Mouse (Mus musculus): ENCODE results near the gene Tmem216. TPM values are rescaled to one million over a fixed set of nuclear protein-coding genes. Genes with fewer than 3 reads are reported as not detected.

The Tmem216 gene
- 23.3 and 25.9 TPM in 2 replicates for polyA plus RNA-seq (2015; fragmentation: Nextera tagmentation; extraction: Ambion mirVana)

GRCm38 (mm10) chr19:10555624-10556510, at the start of gene Tmem216:
Tmem216 (minus strand) TSS chr19:10556238.

DNA sequence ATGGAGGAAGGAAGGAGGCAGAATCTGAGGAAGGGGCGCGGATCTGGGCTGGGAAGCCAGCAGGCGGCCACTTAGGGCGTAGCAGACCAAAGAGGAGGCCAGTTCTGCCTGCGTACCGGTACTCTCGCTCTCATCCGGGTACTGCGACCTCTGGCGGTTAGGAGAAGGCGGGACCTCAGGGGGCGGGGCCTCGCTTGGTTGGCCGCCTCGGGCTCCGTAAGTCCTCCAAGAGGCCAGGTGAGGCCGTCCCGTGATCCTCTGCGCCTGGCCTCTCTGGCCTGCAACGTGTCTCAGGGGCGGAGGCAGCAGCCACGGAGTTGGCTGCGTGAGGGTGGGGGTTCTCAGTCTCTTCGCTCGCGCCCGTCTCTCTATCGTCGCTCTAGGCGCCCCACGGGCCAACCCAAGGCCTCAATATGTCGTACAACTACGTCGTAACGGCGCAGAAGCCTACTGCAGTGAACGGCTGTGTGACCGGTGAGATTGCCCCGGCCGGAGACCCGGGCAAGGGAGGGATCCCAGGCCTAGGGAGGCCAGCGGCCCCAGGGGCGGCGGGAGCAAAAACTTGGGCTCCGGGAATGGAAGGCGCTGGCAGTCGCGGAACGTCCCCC, 49.4 kb upstream of the Tmem216 start, which contains the start of the genes Ddb1 and Tkfc:
Gene Ddb1, plus strand, starts transcription at position 35 of the 608 bp plus-strand sequence.
Gene Tkfc, minus strand, starts transcription at position 362 of the 608 bp plus-strand sequence.

DNA sequence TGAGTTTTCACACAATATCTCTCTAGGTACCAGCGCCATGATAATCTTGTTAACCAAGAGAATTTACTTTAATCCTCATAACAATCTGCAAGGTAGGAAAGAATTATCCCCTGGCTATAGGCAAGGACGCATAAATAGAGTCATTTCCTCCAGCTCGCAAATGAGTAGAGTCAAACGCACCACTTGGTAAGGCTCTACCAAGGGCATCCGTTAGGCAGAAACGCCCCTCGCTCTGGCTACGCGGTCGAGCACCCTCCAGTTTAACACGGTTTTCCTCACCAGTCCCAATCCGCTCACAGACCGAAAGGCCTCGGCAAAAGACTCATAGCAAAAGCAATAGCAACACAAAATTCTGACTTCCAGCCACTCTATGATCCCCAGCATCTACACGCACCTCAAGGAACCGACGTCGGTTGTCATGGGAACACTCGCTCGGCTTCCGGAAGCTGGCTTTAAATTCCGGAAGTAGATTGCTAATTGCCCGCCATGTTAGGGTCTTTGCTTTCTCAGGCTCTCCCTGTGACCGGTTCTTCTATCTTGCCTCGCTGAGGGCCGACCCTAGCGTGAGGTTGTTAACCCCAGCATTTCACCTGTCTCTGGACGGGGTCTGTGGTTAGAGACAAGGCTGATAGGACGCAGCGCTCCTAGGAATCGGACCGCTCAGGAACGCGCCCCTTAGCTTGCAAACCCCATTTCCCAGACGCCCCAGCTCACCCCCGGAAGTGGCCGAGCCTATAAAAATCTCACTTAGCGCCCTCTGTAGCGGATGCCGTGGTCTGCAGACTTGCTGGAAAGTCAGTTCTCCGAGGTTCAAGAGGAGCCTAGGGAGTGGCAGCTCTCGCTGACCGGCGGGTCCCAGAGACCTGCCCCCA, 20.9 kb upstream of the Tmem216 start, which contains the start of the genes Cyb561a3 and Tmem138:
Gene Cyb561a3, plus strand, starts transcription at position 483 of the 872 bp plus-strand sequence.
Gene Tmem138, minus strand, starts transcription at position 673 of the 872 bp plus-strand sequence.

GRCm38 (mm10) chr19:10525910-10526309, 30.1 kb downstream of the Tmem216 start, which contains the start of gene Sdhaf2:
Sdhaf2 (minus strand) TSS chr19:10526142.

DNA sequence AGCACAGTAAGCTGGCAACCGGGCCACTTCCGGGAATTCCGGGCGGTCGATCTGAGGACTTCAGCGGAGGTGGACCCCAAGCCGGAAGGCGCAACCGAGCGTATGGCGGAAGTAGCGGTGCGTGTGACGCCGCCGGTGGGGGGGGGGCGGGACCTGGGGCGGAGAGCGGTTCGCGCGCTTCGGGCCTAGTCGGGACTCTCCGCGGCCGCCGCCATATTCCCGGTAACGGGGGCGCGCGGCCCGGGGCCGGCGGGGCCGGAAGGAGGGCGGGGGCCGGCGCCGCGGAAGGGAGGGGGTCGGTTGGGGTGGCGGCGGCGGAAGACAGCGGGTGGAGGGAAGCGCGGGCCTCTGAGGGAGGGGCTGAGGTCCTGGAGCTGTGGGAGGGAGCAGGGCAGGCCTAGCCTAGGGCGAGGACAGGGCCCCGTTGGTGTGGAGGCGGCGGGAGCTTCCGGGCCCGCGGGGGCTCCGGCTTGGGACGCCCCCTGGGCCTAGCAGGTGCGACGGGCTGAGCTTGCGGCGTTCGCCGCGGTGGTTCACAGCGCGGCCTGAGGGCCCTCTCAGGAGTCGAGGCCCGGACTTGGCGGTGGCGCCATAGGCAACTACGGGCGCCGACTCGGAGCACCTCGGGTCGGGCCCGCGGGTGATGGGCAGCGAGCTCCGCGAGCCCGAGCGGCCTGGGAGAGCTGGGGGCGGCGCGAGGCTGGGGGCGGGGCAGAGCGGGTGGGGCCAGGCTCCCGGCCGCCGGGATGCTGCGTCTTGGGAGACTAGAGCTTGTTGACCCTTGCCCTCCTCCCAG, 30.7 kb downstream of the Tmem216 start, which contains the start of gene Cpsf7:
Gene Cpsf7, plus strand, starts transcription at position 161 of the 796 bp plus-strand sequence.

Other genes with a start within 250 kb of the Tmem216 start
- 0.16 and 0.28 TPM in 2 replicates for gene Syt7, start 167.1 kb downstream of the Tmem216 start, polyA plus RNA-seq (2015; fragmentation: Nextera tagmentation; extraction: Ambion mirVana)
- gene Lrrc10b, start 98.8 kb downstream of the Tmem216 start, polyA plus RNA-seq (2015; fragmentation: Nextera tagmentation; extraction: Ambion mirVana) = 0.13 and 0.22 TPM in 2 replicates
- gene Ppp1r32, start 73.3 kb downstream of the Tmem216 start, polyA plus RNA-seq (2015; fragmentation: Nextera tagmentation; extraction: Ambion mirVana) = 0.16 and 0.19 TPM in 2 replicates
- gene Cpsf7, start 31.0 kb downstream of the Tmem216 start, polyA plus RNA-seq (2015; fragmentation: Nextera tagmentation; extraction: Ambion mirVana) = 17.7 and 22.0 TPM in 2 replicates
- gene Sdhaf2, start 30.1 kb downstream of the Tmem216 start, polyA plus RNA-seq (2015; fragmentation: Nextera tagmentation; extraction: Ambion mirVana) = 36.7 and 44.0 TPM in 2 replicates
- 17.8 and 25.7 TPM in 2 replicates for gene Cyb561a3, start 20.9 kb upstream of the Tmem216 start, polyA plus RNA-seq (2015; fragmentation: Nextera tagmentation; extraction: Ambion mirVana)
- 20.1 and 22.3 TPM in 2 replicates for gene Tmem138, start 21.1 kb upstream of the Tmem216 start, polyA plus RNA-seq (2015; fragmentation: Nextera tagmentation; extraction: Ambion mirVana)
- gene Ddb1, start 49.1 kb upstream of the Tmem216 start, polyA plus RNA-seq (2015; fragmentation: Nextera tagmentation; extraction: Ambion mirVana) = 127 and 136 TPM in 2 replicates
- 4.8 and 5.8 TPM in 2 replicates for gene Tkfc, start 49.4 kb upstream of the Tmem216 start, polyA plus RNA-seq (2015; fragmentation: Nextera tagmentation; extraction: Ambion mirVana)
- gene Vwce, start 78.0 kb upstream of the Tmem216 start, polyA plus RNA-seq (2015; fragmentation: Nextera tagmentation; extraction: Ambion mirVana) = 0.35 and 1.0 TPM in 2 replicates
- gene Pga5, start 121.8 kb upstream of the Tmem216 start, polyA plus RNA-seq (2015; fragmentation: Nextera tagmentation; extraction: Ambion mirVana) = 0.45 and 1.4 TPM in 2 replicates
- 14.7 and 15.2 TPM in 2 replicates for gene Vps37c, start 132.5 kb upstream of the Tmem216 start, polyA plus RNA-seq (2015; fragmentation: Nextera tagmentation; extraction: Ambion mirVana)
- gene Cd5, start 182.8 kb upstream of the Tmem216 start, polyA plus RNA-seq (2015; fragmentation: Nextera tagmentation; extraction: Ambion mirVana) = 0.32 and 0.67 TPM in 2 replicates

Measured in spleen, postnatal 0 days (tissue).